Mouse (Mus musculus) forelimb bud, embryonic 11.5 days (tissue): ENCODE data around the gene Tesk1.

Experiments
- DNase-seq: peaks from one replicate; pipeline ENCODE4 v3.0.0-alpha.2; 2012; ENCODE audit warnings: low read depth, low spot score

The Tesk1 gene

GRCm38 (mm10) chr4:43418973-43419656, 22.6 kb upstream of the Tesk1 start:
- DNase-seq, result no peak

GRCm38 (mm10) chr4:43419801-43420281, 21.9 kb upstream of the Tesk1 start:
- no peak for DNase-seq

GRCm38 (mm10) chr4:43420305-43420704, 21.4 kb upstream of the Tesk1 start:
- peak; percentile 82 for DNase-seq

GRCm38 (mm10) chr4:43421632-43422240, 20.0 kb upstream of the Tesk1 start:
- DNase-seq, result no peak

DNA sequence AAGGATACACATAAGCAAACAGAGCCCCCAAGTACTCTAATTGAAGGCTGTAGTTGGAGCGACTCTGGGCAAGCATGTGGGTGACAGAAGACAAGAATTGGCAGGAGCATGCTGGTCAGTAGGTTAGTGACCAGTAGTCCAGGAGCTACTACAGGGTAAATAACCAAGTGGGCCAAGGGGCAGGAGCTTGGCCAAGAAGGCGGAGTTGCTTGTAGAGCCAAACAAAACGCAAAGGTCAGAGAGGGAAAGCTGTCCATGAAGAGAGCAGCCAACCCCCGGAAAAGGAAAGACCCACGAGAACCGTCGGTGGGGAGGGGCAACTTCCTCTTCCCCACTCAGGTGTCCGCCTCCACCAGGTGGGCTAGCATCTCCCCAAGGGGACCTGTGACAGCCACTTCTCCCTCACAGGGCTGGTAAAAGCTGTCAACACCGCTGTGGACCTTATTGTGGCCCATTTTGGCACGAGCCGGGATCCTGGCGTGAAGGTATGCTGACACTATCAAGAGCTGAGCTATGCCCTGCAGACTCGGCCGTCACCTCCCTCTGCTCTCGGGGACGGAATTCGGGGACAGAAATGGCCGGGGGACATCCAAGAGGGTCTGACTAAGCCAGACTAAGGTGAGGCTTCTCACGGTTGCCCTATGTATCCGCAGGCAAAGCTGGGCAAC, 18.3 kb upstream of the Tesk1 start:
- DNase-seq, result no peak

- DNase-seq, result no peak
Observed at GRCm38 (mm10) chr4:43424072-43424471, 17.7 kb upstream of the Tesk1 start.

DNA sequence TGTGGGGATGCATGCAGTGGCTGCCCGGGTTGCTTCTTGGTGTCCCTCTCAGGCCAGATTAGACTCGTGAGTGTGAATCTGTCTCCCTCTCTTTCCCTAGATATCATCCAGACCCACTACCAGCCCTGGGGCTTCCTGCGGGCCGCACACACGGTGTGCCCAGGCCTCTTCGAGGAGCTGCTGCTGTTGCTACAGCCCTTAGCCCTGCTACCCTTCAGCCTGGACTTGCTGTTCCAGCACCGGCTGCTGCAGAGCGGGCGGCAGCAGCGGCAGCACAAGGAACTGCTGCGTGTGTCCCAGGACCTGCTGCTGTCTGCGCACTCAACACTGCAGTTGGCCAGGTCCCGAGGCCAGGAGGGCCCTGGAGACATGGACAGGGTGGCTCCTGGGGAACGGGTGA, 16.5 kb upstream of the Tesk1 start:
- no peak for DNase-seq

GRCm38 (mm10) chr4:43425648-43426380, 15.9 kb upstream of the Tesk1 start:
- DNase-seq, result no peak

DNA sequence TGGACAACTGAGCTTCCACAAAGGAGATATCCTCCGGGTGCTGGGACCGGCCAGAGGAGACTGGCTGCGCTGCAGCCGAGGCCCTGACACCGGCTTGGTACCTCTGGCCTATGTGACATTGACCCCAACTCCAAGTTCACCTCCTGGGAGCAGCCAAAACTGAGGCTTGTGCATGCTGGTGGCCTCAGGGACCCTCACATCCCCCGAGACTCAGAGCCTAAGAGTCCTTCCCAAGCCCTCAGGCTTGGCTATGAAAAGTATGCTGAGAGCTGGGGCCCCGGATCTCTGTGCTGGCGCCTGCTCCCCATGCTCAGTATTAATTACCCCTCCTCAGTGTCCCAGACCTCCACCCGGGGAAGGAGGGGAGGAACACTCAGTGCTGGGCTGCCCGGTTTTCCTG, 15.3 kb upstream of the Tesk1 start:
- no peak for DNase-seq

DNA sequence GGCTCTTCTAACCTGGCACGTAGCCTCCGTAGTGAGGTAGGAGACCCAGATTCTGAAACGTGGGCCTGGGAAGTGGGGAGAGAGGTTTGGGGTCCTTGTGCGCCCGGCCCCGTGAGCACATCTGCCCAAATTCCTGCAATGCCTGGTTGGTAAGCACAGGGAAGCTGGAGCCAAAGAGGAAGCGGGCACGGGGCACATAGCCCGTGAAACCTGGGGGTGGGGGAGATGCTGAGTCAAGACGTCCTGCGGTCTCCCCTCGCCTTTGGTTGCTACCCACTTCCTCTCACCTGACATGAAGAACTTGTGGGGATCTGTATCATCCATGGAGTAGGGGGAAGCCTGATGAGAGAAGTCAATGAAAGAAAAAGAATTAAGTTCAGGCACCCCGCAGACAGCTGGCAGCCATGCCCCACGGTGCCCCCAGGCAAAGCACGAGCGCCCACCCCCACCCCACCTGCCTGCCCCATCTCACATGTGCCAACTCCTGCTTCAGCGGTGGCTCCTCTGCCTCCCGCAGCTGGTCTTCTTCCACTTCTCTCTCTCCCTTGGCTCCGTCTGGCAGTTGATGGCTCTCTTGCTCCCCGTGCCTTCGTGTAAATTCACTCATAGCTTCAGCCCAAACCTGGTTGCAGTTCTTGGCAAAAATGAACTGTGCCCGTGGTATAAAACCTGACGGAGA, 14.1 kb upstream of the Tesk1 start:
- DNase-seq, result no peak

DNA sequence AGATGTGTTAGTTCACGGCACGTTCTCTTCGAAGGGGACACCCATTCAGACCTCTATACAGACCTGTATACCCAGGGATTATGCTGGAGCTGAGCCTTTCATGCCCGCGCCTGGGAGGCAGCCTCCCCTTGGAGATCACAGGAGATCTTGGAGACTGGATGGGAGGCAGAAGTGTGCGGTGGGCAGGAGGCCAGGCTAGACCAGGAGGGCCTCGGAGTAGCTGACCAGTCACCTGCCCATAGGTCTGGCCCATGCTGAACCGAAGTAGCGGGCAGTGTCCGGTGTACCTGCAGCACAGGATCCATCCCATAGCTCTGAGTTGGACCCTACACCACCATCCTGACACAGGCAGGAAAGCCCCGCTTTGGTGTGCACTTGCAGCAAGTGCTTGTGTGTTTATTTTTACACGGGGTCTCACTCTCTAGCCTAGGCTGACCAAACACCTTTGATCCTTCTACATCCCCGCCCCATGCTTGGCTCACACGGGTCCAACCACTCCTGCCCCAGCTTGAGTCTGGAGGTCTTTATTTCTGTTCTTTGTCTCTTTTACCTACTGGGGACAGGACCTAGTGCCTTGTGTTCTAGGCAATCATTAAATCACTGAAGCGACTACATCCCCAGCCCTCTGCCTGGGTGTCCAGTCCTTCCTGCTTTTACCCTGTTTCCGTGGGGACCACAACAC, 13.4 kb upstream of the Tesk1 start:
- no peak for DNase-seq

DNA sequence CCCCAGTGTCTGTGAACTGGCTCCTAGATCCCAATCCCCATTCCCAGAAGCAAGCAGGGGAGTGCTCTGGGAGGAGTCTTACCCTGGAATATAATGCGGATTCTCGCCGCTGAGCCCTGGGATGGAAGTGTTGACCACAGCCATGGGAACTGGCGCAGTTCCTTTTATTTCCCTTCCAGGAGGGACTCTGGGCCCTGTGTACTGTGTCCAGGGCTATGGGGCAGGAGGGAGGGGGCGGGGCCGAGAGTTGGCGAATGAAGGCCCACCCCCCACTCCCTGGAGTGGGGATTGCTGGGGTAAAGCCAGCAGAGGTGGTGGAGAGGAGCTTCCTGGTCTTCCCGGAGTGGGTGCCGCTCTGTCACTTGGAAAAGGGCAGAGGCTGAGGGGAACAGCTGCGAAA, 12.8 kb upstream of the Tesk1 start, which contains the start of gene Fam166b:
Gene Fam166b, minus strand, starts transcription at position 189 of the 400 bp plus-strand sequence.
- DNase-seq, result no peak

- DNase-seq, result peak; percentile 90
Observed at GRCm38 (mm10) chr4:43431690-43432089, 10.0 kb upstream of the Tesk1 start.

DNA sequence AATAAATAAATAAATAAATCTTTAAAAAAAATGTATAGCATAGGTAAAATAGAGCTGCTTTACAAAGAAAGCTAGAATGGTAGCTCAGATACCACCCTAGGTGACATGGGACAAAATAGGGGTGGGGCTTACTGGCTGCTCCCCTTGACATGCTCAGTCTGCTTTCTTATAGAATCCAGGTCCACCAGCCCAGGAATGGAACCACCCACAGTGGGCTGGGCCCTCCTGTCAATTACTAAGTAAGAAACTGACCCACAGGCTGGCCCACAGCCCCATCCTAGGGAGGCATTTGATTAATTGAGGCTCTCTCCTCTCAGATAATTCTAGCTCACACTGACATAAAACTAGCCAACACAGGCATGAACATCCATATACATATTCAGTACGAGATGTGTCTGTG, 8.9 kb upstream of the Tesk1 start:
- no peak for DNase-seq

DNA sequence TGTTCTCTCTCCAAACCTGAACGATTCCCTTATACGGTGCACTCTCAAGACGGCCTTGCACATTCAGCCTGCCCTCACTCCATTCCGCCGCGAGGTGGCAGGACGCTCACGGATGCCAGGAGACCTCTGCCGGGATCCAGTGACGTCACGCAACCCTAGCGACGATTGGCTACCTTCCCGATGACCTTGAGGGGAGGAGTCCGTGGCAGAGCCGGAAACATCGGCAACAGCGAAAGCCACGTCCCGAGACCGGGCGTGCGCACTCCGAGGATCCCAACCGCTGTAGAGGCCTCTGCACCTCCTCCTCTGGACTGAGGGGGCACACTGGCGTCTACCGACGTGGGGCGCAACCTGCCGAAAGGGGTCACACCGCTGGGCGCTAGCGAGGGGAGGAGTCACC, 305 bp downstream of the Tesk1 start:
- peak; percentile 100 for DNase-seq

DNA sequence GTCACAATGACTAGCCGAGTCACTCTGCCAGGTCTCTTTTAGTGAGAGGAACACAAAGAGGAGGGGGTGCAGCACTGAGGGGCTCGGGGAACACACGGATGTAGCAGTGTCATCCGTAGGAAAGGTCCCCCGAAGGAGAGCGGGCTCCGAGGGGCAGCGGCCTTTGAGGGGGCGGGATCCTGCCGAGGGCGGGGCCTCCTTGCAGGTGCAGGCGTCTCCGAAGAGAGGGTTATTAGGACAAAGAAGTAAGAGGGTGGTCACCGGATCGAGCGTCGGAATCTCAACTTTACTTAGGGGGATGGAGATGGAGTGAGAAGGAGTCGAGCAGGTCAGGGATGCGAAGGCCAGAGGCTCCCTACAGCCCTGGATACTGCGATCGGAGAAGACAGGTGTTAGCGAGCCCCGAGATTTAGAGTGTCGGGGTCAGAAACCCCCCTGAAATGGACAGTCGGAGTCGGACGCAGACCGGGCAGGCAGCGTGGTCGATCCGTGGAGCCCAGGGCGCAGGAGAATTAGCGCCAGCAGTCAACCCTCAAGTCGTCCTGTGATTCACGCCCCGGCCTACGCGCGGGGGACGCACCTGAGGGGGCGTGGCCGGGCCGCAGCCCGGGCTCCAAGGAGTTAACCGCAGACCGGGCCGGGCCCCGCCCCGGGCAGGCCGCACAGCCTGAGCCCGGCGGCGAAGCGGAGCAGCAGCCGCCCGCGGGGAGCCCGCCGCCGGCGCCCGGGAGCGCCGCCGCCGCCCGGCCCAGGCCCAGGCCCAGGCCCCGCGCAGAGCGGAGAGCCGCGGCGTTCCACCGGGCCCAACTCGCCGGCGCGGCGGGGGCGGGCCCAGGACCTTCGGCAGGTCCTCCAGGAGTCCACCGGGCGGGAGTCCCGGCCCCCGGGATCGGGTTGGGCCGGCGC, 970 bp downstream of the Tesk1 start:
- peak; percentile 75 for DNase-seq

DNA sequence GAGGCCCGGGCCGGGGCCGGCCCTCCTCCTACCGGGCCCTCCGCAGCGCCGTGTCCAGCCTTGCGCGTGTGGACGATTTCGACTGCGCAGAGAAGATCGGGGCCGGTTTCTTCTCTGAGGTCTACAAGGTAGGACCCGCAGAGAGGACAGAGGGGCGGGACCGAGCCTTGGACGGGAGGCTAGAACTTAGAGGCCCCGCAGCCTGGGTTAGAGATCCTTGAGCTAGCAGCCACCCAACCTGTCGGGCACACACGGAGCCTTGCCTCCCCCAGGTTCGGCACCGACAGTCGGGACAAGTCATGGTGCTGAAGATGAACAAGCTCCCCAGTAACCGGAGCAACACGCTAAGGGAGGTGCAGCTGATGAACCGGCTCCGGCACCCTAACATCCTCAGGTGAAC, 1.8 kb downstream of the Tesk1 start:
- DNase-seq, result no peak

- DNase-seq, result no peak
Observed at GRCm38 (mm10) chr4:43447251-43447650, 5.5 kb downstream of the Tesk1 start.

DNA sequence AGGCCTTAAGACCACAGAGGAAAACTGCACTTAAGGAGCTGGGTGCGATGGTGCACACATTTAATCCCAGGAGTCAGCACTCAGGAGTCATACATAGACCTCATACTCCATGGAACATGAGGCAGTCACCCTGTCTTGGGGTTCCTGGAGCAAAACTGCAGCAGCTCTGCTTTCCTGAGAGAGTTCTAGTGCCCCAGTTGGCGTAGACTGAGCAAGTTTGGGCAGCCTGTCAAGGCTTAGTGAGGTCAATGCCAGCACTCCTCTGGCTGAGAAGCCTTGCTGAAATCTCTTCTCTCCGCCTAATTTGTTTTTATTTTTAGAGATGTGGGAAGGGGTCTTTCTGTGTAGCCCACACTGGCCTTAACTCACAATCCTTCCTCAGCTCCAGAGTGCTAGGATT, 6.8 kb downstream of the Tesk1 start:
- DNase-seq, result no peak

DNA sequence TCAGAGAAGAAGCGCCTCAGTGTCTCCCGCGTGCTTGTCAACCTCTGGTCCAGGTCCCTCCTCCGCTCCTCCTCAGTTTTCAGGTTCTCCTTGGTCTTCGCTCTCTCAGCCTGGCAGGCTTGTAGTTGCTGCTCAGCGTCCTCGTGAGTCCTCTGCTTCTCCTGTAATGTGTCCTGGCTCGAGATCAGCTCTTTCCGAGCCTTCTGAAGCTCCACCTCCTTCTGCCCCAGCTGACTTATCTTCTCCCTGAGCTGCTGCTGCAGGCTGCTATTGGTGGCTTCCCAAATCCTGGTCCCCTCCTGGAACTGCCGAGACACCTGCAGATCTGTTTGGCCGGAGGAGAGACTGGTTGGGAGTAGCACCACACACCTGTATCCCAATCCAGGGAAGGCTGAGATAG, 10.6 kb downstream of the Tesk1 start:
- no peak for DNase-seq
